Mouse (Mus musculus): Measurements from ENCODE around the gene Car12.

DNA sequence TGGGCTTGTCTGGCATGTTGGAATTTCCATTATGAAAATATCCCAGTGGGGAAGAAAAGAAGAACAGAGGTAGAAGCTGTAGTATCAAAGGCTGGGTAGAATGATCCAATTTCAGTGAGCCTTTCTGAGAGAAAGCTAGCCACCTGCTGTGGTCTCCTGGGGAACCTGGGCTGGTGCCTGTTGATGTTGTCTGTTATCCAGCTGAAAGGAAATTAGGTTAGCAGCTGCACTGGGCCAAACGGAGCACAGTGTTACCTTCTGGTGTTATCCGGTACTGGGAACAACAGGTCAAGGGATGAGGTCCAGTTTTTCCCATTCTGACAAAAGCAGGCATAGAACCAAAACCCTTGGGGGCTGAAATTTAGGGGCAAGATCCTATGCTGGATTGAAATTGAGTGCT, 99.9 kb downstream of the Car12 start:
- TF ChIP-seq POLR2A (IDR thresholded peaks at IDR 0.05; ENCODE audit: borderline replicate concordance, low read depth, low read length): no peak
- no peak for TF ChIP-seq CTCF (IDR thresholded peaks at IDR 0.05; ENCODE audit: low read depth, low read length)

All from bone marrow macrophage, adult 2 months (primary cell).